Mouse (Mus musculus) bone marrow, adult 2 months (tissue): ENCODE measurements around the gene Vill. TPM values are rescaled to one million over a fixed set of nuclear protein-coding genes. Genes with fewer than 3 reads are reported as not detected.

Experiments used
- H3K27ac ChIP-seq: fragments of 200-500 bp; 2 replicates; pipeline ENCODE4 v1.5.1; 2012; ENCODE audit warnings: low read depth, mild to moderate bottlenecking, control low read depth, inconsistent platforms, low read length; ENCODE audit not compliant: control insufficient read depth, poor library complexity, insufficient read depth
- H3K4me1 ChIP-seq: fragments of 200-500 bp; 2 replicates; pipeline ENCODE4 v1.6.1; 2011; ENCODE audit warnings: low read length; ENCODE audit not compliant: control insufficient read depth, insufficient read depth
- H3K4me3 ChIP-seq: fragments of 200-500 bp; replicated peaks from 2 replicates; pipeline ENCODE3; 2011; ENCODE audit warnings: mild to moderate bottlenecking, low read depth, low read length, control low read depth; ENCODE audit not compliant: control insufficient read depth
- CTCF ChIP-seq: fragments of 200-500 bp; IDR thresholded peaks from 2 replicates; pipeline ENCODE4 v1.5.1; 2011; ENCODE audit warnings: low read length, control low read depth; ENCODE audit not compliant: control insufficient read depth, insufficient read depth
- POLR2A ChIP-seq: fragments of 200-500 bp; IDR thresholded peaks from 2 replicates; pipeline ENCODE4 v1.6.1; 2011; ENCODE audit warnings: low read depth, mild to moderate bottlenecking, control low read depth, low read length, borderline replicate concordance; ENCODE audit not compliant: control insufficient read depth
- WGBS: fragments of 180-500 bp; shearing (Covaris S2); methylation state at CpG from one replicate; pipeline ENCODE4 v1.1.7; 2018; 5-methylcytosine and 5-hydroxymethylcytosine counted together
- polyA plus RNA-seq: library from polyadenylated mRNA; stranded (reverse); fragments of >200 nt; gene quantifications from 2 replicates; pipeline ENCODE4 v1.2.4, GENCODE M21; 2011; ENCODE audit warnings: low replicate concordance; ENCODE audit not compliant: missing spikeins, insufficient read depth, insufficient read length

Vill gene
- polyA plus RNA-seq, 1 experiment = 35.2 TPM

- 79% methylated on average over 11 of the region's 11 CpGs for WGBS
- Histone ChIP-seq H3K27ac (no peak overlapping the region), H3K4me3 (no peak overlapping the region), H3K4me1 (no peaks in the 10 kb centered on the region; the same call in 1 of the 2 replicates)
- TF ChIP-seq POLR2A (no peak), CTCF (no peak)
Measured at GRCm38 (mm10) chr9:119048182-119048903, 4.2 kb upstream of the Vill start.

GRCm38 (mm10) chr9:119051158-119051557 is 1.4 kb upstream of the Vill start:
- H3K27ac ChIP-seq = no peak overlapping the region
- no peak for TF ChIP-seq POLR2A
- TF ChIP-seq CTCF = no peak
- H3K4me3 ChIP-seq = no peak overlapping the region
- H3K4me1 ChIP-seq = no peaks in the 10 kb centered on the region; the same call in 1 of the 2 replicates
- 46% methylated on average over 2 of the region's 2 CpGs for WGBS

- WGBS = 47% methylated on average over 9 of the region's 9 CpGs
- no peak overlapping the region for H3K27ac ChIP-seq
- TF ChIP-seq POLR2A (no peak), CTCF (no peak)
- no peaks in the 10 kb centered on the region for H3K4me1 ChIP-seq
- H3K4me3 ChIP-seq = no peak overlapping the region
Measured at GRCm38 (mm10) chr9:119053964-119054576, 1.5 kb downstream of the Vill start.

GRCm38 (mm10) chr9:119055336-119055735 is 2.8 kb downstream of the Vill start:
- Histone ChIP-seq H3K27ac (no peak overlapping the region), H3K4me3 (no peak overlapping the region), H3K4me1 (no peaks in the 10 kb centered on the region)
- no peak for TF ChIP-seq CTCF
- TF ChIP-seq POLR2A = no peak
- WGBS = 56% methylated on average over 4 of the region's 4 CpGs

- H3K4me1 ChIP-seq = no peaks in the 10 kb centered on the region
- no peak overlapping the region for H3K4me3 ChIP-seq
- 89% methylated on average over 7 of the region's 7 CpGs for WGBS
- H3K27ac ChIP-seq = no peak overlapping the region
- TF ChIP-seq CTCF = no peak
- no peak for TF ChIP-seq POLR2A
Measured at GRCm38 (mm10) chr9:119058245-119058644, 5.7 kb downstream of the Vill start.

- Histone ChIP-seq H3K4me3 (no peak overlapping the region), H3K27ac (no peak overlapping the region), H3K4me1 (no peaks in the 10 kb centered on the region; the same call in 1 of the 2 replicates)
- TF ChIP-seq CTCF (no peak), POLR2A (no peak)
- WGBS = 81% methylated on average over 10 of the region's 10 CpGs
Measured at GRCm38 (mm10) chr9:119060701-119061100, 8.1 kb downstream of the Vill start.

GRCm38 (mm10) chr9:119063036-119063644 is 10.6 kb downstream of the Vill start:
- Histone ChIP-seq H3K4me3 (peak overlapping the region; percentile 62), H3K4me1 (no peaks in the 10 kb centered on the region; the same call in 1 of the 2 replicates), H3K27ac (no peak overlapping the region)
- 58% methylated on average over 19 of the region's 19 CpGs for WGBS
- TF ChIP-seq POLR2A = no peak
- TF ChIP-seq CTCF = no peak

- Histone ChIP-seq H3K27ac (no peak overlapping the region), H3K4me1 (no peaks in the 10 kb centered on the region; the same call in 1 of the 2 replicates), H3K4me3 (peak overlapping the region; percentile 24)
- no peak for TF ChIP-seq POLR2A
- no peak for TF ChIP-seq CTCF
- 30% methylated on average over 4 of the region's 4 CpGs for WGBS
Measured at GRCm38 (mm10) chr9:119064296-119064695, 11.7 kb downstream of the Vill start.
